Mouse (Mus musculus) G1E (cell line): ENCODE results near the gene Atxn7l1.

Source experiments
- CTCF ChIP-seq: IDR thresholded peaks from 2 replicates; pipeline ENCODE4 v1.5.1; 2012; ENCODE audit warnings: low read depth, low read length, inconsistent platforms, mixed read lengths
- POLR2AphosphoS5 ChIP-seq: IDR thresholded peaks from 2 replicates; pipeline ENCODE4 v1.6.1; 2012; ENCODE audit warnings: low read depth, low read length, inconsistent platforms; ENCODE audit not compliant: insufficient replicate concordance
- TAL1 ChIP-seq: conservative IDR thresholded peaks from 2 replicates; pipeline ENCODE4 v1.6.1; 2012; ENCODE audit warnings: low read depth, low read length, inconsistent platforms, mixed read lengths

- TF ChIP-seq CTCF (no peak), POLR2AphosphoS5 (no peak), TAL1 (no peak)
These were observed 184.6 kb downstream of the Atxn7l1 start for GRCm38 (mm10) chr12:33332046-33332445.
